Mouse (Mus musculus) kidney, embryonic 14.5 days (tissue): ENCODE measurements around the gene Hid1. TPM values are rescaled to one million over a fixed set of nuclear protein-coding genes. Genes with fewer than 3 reads are reported as not detected.

Experiments
- ATAC-seq: fragments of 200-750 bp; cut with Nextera tagmentation; 2 replicates; pipeline ENCODE4 v1.8.0; 2017; ENCODE audit warnings: moderate number of reproducible peaks, mild to moderate bottlenecking, moderate TSS enrichment, moderate library complexity; ENCODE audit not compliant: low FRiP score, low TSS enrichment
- H3K27ac ChIP-seq: fragments of 300-500 bp; sonication (generic); 2 replicates; pipeline ENCODE4 v1.5.1; 2014; ENCODE audit warnings: low read depth, mild to moderate bottlenecking, low read length, moderate library complexity, mixed read lengths
- H3K27me3 ChIP-seq: fragments of 300-500 bp; sonication (generic); 2 replicates; pipeline ENCODE4 v1.6.1; 2014; ENCODE audit warnings: mild to moderate bottlenecking, low read length; ENCODE audit not compliant: control insufficient read depth, insufficient read depth
- H3K36me3 ChIP-seq: fragments of 300-500 bp; sonication (generic); 2 replicates; pipeline ENCODE4 v1.6.1; 2014; ENCODE audit warnings: low read length, mixed read lengths; ENCODE audit not compliant: control insufficient read depth, insufficient read depth
- H3K4me1 ChIP-seq: fragments of 300-500 bp; sonication (generic); 2 replicates; pipeline ENCODE4 v1.6.1; 2014; ENCODE audit warnings: low read length, mixed read lengths; ENCODE audit not compliant: control insufficient read depth, insufficient read depth
- H3K4me2 ChIP-seq: fragments of 300-500 bp; sonication (generic); replicated peaks from 2 replicates; pipeline ENCODE4 v1.6.1; 2014; ENCODE audit warnings: low read depth, mild to moderate bottlenecking, low read length
- H3K4me3 ChIP-seq: fragments of 300-500 bp; sonication (generic); 2 replicates; pipeline ENCODE4 v1.5.1; 2014; ENCODE audit warnings: mild to moderate bottlenecking, low read length
- H3K9ac ChIP-seq: fragments of 300-500 bp; sonication (generic); 2 replicates; pipeline ENCODE4 v1.6.1; 2014; ENCODE audit warnings: low read depth, mild to moderate bottlenecking, low read length, moderate library complexity
- H3K9me3 ChIP-seq: fragments of 300-500 bp; sonication (generic); 2 replicates; pipeline ENCODE4 v1.6.1; 2016; ENCODE audit warnings: low read length; ENCODE audit not compliant: control insufficient read depth
- WGBS: fragments of 180-500 bp; shearing (Covaris S2); extraction: QIAGEN DNeasy Blood & Tissue Kit; methylation state at CpG from one replicate; pipeline ENCODE4 v1.1.7; 2014; 5-methylcytosine and 5-hydroxymethylcytosine counted together
- polyA plus RNA-seq: library from polyadenylated mRNA; unstranded; fragments of >200 nt; fragmentation: Nextera tagmentation; extraction: Ambion mirVana; gene quantifications from 2 replicates; pipeline ENCODE4 v1.2.1, GENCODE M21; 2014

The Hid1 gene
- polyA plus RNA-seq, result 2.3 and 4.4 TPM in 2 replicates

- Histone ChIP-seq H3K36me3 (no peaks in the 10 kb centered on the region), H3K4me3 (peak within 1 kb of the TSS; percentile 48), H3K27me3 (peaks cover 30% of the 10 kb centered on the region), H3K4me2 (peak within 1 kb of the TSS; percentile 80), H3K27ac (no peak within 1 kb of the TSS), H3K4me1 (peaks cover 8% of the 10 kb centered on the region), H3K9me3 (no peaks in the 10 kb centered on the region), H3K9ac (peak within 1 kb of the TSS; percentile 47)
- 1% methylated on average over 32 of the region's 39 CpGs for WGBS
- ATAC-seq, result peak; percentile 76
Measured at GRCm38 (mm10) chr11:115367395-115367944, at the start of gene Hid1. Hid1 (minus strand) TSS chr11:115367756.

GRCm38 (mm10) chr11:115409556-115409955 lies 42.0 kb upstream of the Hid1 start:
- WGBS, result 90% methylated on average over 7 of the region's 7 CpGs
- peaks cover 44% of the 10 kb centered on the region for H3K36me3 ChIP-seq
- H3K27me3 ChIP-seq, result no peaks in the 10 kb centered on the region
- no peak overlapping the region for H3K27ac ChIP-seq
- H3K4me3 ChIP-seq, result no peak overlapping the region
- no peak for ATAC-seq
- 0 out of 2 replicates have a peak, but pooled peaks cover 10% of the 10 kb centered on the region for H3K4me1 ChIP-seq
- no peak overlapping the region for H3K4me2 ChIP-seq
- H3K9me3 ChIP-seq, result no peaks in the 10 kb centered on the region
- H3K9ac ChIP-seq, result no peak overlapping the region

GRCm38 (mm10) chr11:115408266-115408920 lies 40.8 kb upstream of the Hid1 start:
- 84% methylated on average over 6 of the region's 6 CpGs for WGBS
- Histone ChIP-seq H3K36me3 (peaks cover 44% of the 10 kb centered on the region), H3K9ac (no peak overlapping the region), H3K27ac (no peak overlapping the region), H3K27me3 (no peaks in the 10 kb centered on the region), H3K4me2 (no peak overlapping the region), H3K4me1 (peaks cover 15% of the 10 kb centered on the region; the same call in 1 of the 2 replicates), H3K9me3 (no peaks in the 10 kb centered on the region), H3K4me3 (no peak overlapping the region)
- ATAC-seq, result no peak

DNA sequence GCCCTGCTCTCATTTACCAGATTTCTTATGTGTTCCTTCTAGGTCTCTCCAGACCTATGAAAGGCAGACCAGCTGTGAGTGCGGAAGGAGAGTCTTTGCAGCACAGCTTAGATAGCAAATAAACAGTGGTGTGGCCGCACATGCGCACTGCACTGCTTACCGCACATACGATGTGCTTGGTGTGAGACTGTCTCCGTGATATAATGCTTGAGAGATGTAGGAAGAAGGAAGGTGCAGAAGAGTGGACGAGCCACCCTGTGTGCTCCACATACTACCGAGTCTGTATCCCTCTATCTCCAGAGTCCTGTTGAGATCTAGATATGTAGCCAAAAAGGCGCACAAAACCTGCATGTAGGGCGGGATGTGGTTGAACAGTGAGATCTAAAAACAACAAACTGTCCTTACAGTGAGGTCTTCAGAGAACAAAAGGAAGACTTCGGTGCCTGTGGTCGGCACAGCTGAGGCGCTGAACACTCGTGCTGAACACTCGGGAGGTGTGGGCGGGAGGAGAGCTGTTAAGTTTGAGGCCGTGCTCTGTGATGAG lies 39.4 kb upstream of the Hid1 start:
- ATAC-seq, result no peak
- Histone ChIP-seq H3K4me3 (no peak overlapping the region), H3K9ac (no peak overlapping the region), H3K27ac (no peak overlapping the region), H3K27me3 (no peaks in the 10 kb centered on the region), H3K9me3 (no peaks in the 10 kb centered on the region), H3K4me1 (peaks cover 14% of the 10 kb centered on the region; the same call in 1 of the 2 replicates), H3K4me2 (no peak overlapping the region), H3K36me3 (peaks cover 44% of the 10 kb centered on the region)
- 93% methylated on average over 17 of the region's 17 CpGs for WGBS

- Histone ChIP-seq H3K27ac (no peak overlapping the region), H3K9ac (no peak overlapping the region), H3K27me3 (no peaks in the 10 kb centered on the region), H3K36me3 (peaks cover 38% of the 10 kb centered on the region), H3K4me2 (no peak overlapping the region), H3K4me3 (no peak overlapping the region), H3K4me1 (peaks cover 8% of the 10 kb centered on the region; the same call in 1 of the 2 replicates), H3K9me3 (no peaks in the 10 kb centered on the region)
- no peak for ATAC-seq
- 96% methylated on average over 6 of the region's 6 CpGs for WGBS
Measured at GRCm38 (mm10) chr11:115405723-115406122, 38.2 kb upstream of the Hid1 start.

GRCm38 (mm10) chr11:115403338-115404124 lies 36.0 kb upstream of the Hid1 start, which contains the start of gene Mrpl58:
Mrpl58 (plus strand) TSS chr11:115403752.
- Histone ChIP-seq H3K4me3 (peak within 1 kb of the TSS; percentile 94), H3K27me3 (no peaks in the 10 kb centered on the region), H3K9ac (peak within 1 kb of the TSS; percentile 94), H3K4me1 (peaks cover 8% of the 10 kb centered on the region; the same call in 1 of the 2 replicates), H3K4me2 (peak within 1 kb of the TSS; percentile 81), H3K27ac (peak within 1 kb of the TSS; percentile 81; the same call in 1 of the 2 replicates), H3K9me3 (no peaks in the 10 kb centered on the region), H3K36me3 (peaks cover 20% of the 10 kb centered on the region)
- WGBS, result 3% methylated on average over 50 of the region's 50 CpGs
- peak; percentile 94 for ATAC-seq

DNA sequence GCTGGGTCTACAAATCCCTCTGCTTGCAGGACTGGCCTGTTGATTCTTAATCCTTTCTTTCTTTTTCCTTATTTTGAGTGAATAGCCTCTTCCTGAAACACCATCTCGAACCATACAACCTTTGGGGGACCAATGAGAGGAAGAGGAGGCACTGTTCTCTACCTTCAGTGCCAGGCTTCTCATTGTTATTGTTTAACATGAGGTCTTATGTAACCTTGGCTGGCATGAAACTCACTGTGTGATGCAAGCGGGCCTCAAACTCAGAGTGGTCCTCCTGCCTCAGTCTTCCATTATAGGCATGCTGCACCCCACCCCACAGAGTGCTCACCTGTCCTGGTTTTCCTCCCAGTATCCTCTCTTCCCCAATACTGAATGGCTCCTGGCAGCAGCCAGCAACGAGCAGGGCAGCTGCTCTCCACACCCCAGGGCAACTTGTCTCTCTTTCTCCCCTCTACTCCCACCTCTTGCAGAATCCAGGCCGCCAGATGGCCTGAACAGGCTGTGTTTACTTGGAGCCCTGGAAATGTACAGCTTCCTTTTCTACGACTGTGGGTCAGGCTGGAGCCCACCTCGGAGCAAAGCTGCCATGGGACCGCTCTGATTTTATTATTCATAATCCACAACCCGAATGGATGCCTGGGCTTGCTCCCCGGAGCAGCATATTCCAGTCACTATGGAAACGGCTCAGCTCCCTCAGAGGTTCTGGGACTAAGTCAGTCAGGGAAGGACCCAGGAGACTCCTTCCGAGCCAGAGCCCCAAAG lies 33.3 kb upstream of the Hid1 start:
- peaks cover 8% of the 10 kb centered on the region; the same call in 1 of the 2 replicates for H3K4me1 ChIP-seq
- no peak overlapping the region for H3K27ac ChIP-seq
- no peak overlapping the region for H3K9ac ChIP-seq
- H3K27me3 ChIP-seq, result no peaks in the 10 kb centered on the region
- H3K4me2 ChIP-seq, result no peak overlapping the region
- WGBS, result 52% methylated on average over 11 of the region's 11 CpGs
- no peaks in the 10 kb centered on the region for H3K9me3 ChIP-seq
- H3K4me3 ChIP-seq, result no peak overlapping the region
- H3K36me3 ChIP-seq, result no peaks in the 10 kb centered on the region; the same call in 1 of the 2 replicates
- no peak for ATAC-seq

- Histone ChIP-seq H3K36me3 (peaks cover 3% of the 10 kb centered on the region; the same call in 1 of the 2 replicates), H3K4me1 (peaks cover 8% of the 10 kb centered on the region; the same call in 1 of the 2 replicates), H3K4me3 (no peak overlapping the region), H3K4me2 (no peak overlapping the region), H3K9me3 (no peaks in the 10 kb centered on the region), H3K27ac (no peak overlapping the region), H3K27me3 (no peaks in the 10 kb centered on the region), H3K9ac (no peak overlapping the region)
- ATAC-seq, result no peak
- WGBS, result 80% methylated on average over 3 of the region's 3 CpGs
Measured at GRCm38 (mm10) chr11:115400126-115400525, 32.6 kb upstream of the Hid1 start.
